Mouse (Mus musculus) CH12.LX (cell line): ENCODE results near the gene Gemin2. TPM values are rescaled to one million over a fixed set of nuclear protein-coding genes. Genes with fewer than 3 reads are reported as not detected.

ENCODE experiments used
- DNase-seq: peaks from one replicate; pipeline ENCODE4 v3.0.0-alpha.2; 2013; ENCODE audit errors: extremely low read depth
- H3K27ac ChIP-seq: 2 replicates; pipeline ENCODE4 v1.5.1; 2012; ENCODE audit warnings: low read depth, mild to moderate bottlenecking, control low read depth, moderate library complexity; ENCODE audit not compliant: insufficient read depth
- H3K27me3 ChIP-seq: replicated peaks from 2 replicates; pipeline ENCODE3; 2012; ENCODE audit warnings: inconsistent platforms
- H3K36me3 ChIP-seq, 2 experiments: replicated peaks in 1 of 2; 2 replicates each; pipeline versions ENCODE3 to v1.6.1; 2012; ENCODE audit warnings: inconsistent platforms in 1 of 2, low read length in 1 of 2, mild to moderate bottlenecking in 1 of 2, mixed read lengths in 1 of 2, moderate library complexity in 1 of 2; ENCODE audit not compliant: control insufficient read depth in 1 of 2, insufficient read depth in 1 of 2
- H3K4me1 ChIP-seq, 2 experiments: 2 replicates each; pipeline ENCODE4 v1.6.1; 2012; ENCODE audit warnings: inconsistent platforms in 1 of 2, moderate library complexity in 1 of 2; ENCODE audit not compliant: insufficient read depth in 2 of 2, control insufficient read depth in 1 of 2
- H3K4me2 ChIP-seq: 2 replicates; pipeline ENCODE4 v1.6.1; 2012; ENCODE audit warnings: low read depth, mild to moderate bottlenecking, control low read depth; ENCODE audit not compliant: poor library complexity, insufficient read depth, severe bottlenecking
- H3K4me3 ChIP-seq, 3 experiments: fragments of 150-350 bp in 1 of 3; sonication (generic) in 1 of 3; replicated peaks in 1 of 3; 2 replicates each; pipeline versions ENCODE3 to v1.5.1; 2011 to 2012; ENCODE audit warnings: low read depth in 2 of 3, low read length in 2 of 3, mild to moderate bottlenecking in 2 of 3, moderate library complexity in 2 of 3, control low read depth in 1 of 3, improper control_type of control experiment in 1 of 3, inconsistent platforms in 1 of 3, mixed read lengths in 1 of 3; ENCODE audit not compliant: poor library complexity in 1 of 3
- H3K79me2 ChIP-seq: replicated peaks from 2 replicates; pipeline ENCODE4 v1.6.1; 2012; ENCODE audit warnings: mild to moderate bottlenecking, moderate library complexity; ENCODE audit not compliant: control insufficient read depth, poor library complexity, insufficient read depth, severe bottlenecking; ENCODE audit errors: extremely low read depth
- H3K9ac ChIP-seq: 2 replicates; pipeline ENCODE4 v1.6.1; 2012; ENCODE audit warnings: low read depth, mild to moderate bottlenecking, control low read depth, moderate library complexity; ENCODE audit not compliant: insufficient read depth
- H3K9me3 ChIP-seq: replicated peaks from 2 replicates; pipeline ENCODE3; 2012; ENCODE audit warnings: low read length, inconsistent platforms, mixed read lengths
- ELF1 ChIP-seq: IDR thresholded peaks from 2 replicates; pipeline ENCODE4 v1.6.1; 2014; ENCODE audit warnings: low read depth, mild to moderate bottlenecking, inconsistent platforms, low read length, improper control_type of control experiment
- ETS1 ChIP-seq: conservative IDR thresholded peaks from 2 replicates; pipeline ENCODE4 v1.6.1; 2012; ENCODE audit warnings: low read depth, mild to moderate bottlenecking, inconsistent platforms, low read length, improper control_type of control experiment, moderate library complexity
- HCFC1 ChIP-seq: IDR thresholded peaks from 2 replicates; pipeline ENCODE4 v1.6.1; 2012; ENCODE audit warnings: low read depth, mild to moderate bottlenecking, inconsistent platforms, low read length, improper control_type of control experiment
- IRF4 ChIP-seq: IDR thresholded peaks from 2 replicates; pipeline ENCODE4 v1.6.1; 2014; ENCODE audit warnings: low read depth, mild to moderate bottlenecking, inconsistent platforms, low read length, improper control_type of control experiment
- JUND ChIP-seq: conservative IDR thresholded peaks from 2 replicates; pipeline ENCODE4 v1.6.1; 2011; ENCODE audit warnings: low read depth, low read length, improper control_type of control experiment
- KAT2A ChIP-seq: IDR thresholded peaks from 2 replicates; pipeline ENCODE4 v1.6.1; 2012; ENCODE audit warnings: low read length, improper control_type of control experiment, inconsistent platforms; ENCODE audit not compliant: insufficient replicate concordance
- MAFK ChIP-seq: IDR thresholded peaks from 2 replicates; pipeline ENCODE4 v1.6.1; 2011; ENCODE audit warnings: low read length, improper control_type of control experiment; ENCODE audit not compliant: insufficient replicate concordance
- MAX ChIP-seq: IDR thresholded peaks from 2 replicates; pipeline ENCODE4 v1.6.1; 2011; ENCODE audit warnings: low read length, improper control_type of control experiment
- NELFE ChIP-seq: IDR thresholded peaks from 2 replicates; pipeline ENCODE4 v1.6.1; 2011; ENCODE audit warnings: low read depth, low read length, improper control_type of control experiment
- PAX5 ChIP-seq: IDR thresholded peaks from 2 replicates; pipeline ENCODE4 v1.6.1; 2012; ENCODE audit warnings: low read length, inconsistent platforms, mixed read lengths
- POLR2A ChIP-seq: IDR thresholded peaks from 2 replicates; pipeline ENCODE4 v1.6.1; 2011; ENCODE audit warnings: low read depth, mild to moderate bottlenecking, improper control_type of control experiment, low read length
- SIN3A ChIP-seq: IDR thresholded peaks from 2 replicates; pipeline ENCODE4 v1.6.1; 2012; ENCODE audit warnings: low read length, improper control_type of control experiment, inconsistent platforms
- TBP ChIP-seq: conservative IDR thresholded peaks from 2 replicates; pipeline ENCODE4 v1.6.1; 2011; ENCODE audit warnings: low read depth, low read length, improper control_type of control experiment
- TCF12 ChIP-seq: IDR thresholded peaks from 2 replicates; pipeline ENCODE4 v1.6.1; 2014; ENCODE audit warnings: low read depth, mild to moderate bottlenecking, inconsistent platforms, low read length, improper control_type of control experiment
- USF1 ChIP-seq: IDR thresholded peaks from 2 replicates; pipeline ENCODE4 v1.6.1; 2014; ENCODE audit warnings: low read depth, mild to moderate bottlenecking, inconsistent platforms, low read length, improper control_type of control experiment
- USF2 ChIP-seq: conservative IDR thresholded peaks from 2 replicates; pipeline ENCODE4 v1.6.1; 2011; ENCODE audit warnings: low read depth, low read length, improper control_type of control experiment
- ZKSCAN1 ChIP-seq: IDR thresholded peaks from 2 replicates; pipeline ENCODE4 v1.6.1; 2012; ENCODE audit warnings: low read depth, inconsistent platforms, low read length, improper control_type of control experiment, borderline replicate concordance
- ZNF384 ChIP-seq: IDR thresholded peaks from 2 replicates; pipeline ENCODE4 v1.6.1; 2012; ENCODE audit warnings: low read depth, low read length, improper control_type of control experiment, inconsistent platforms
- dilution Hi-C: fragments of 300-500 bp; cut with MboI; formaldehyde crosslinking; loops from 2 replicates; pipeline ENCODE4 v1.14.3; 2020; ENCODE audit warnings: low sequenced_read_pairs; ENCODE audit not compliant: extremely low pct_unique_long_range_greater_than_20kb, extremely low pct_ligation_motif_present
- in situ Hi-C: fragments of 300-500 bp; cut with MboI; formaldehyde crosslinking; loops from 3 replicates; pipeline ENCODE4 v1.14.3; 2019; ENCODE audit warnings: low sequenced_read_pairs, low pct_ligation_motif_present, low pct_unique_long_range_greater_than_20kb, mixed read lengths
- polyA plus RNA-seq: library from polyadenylated mRNA; unstranded; fragments of >175 nt; gene quantifications from 2 replicates; pipeline ENCODE4 v1.2.1, GENCODE M21; 2012; ENCODE audit warnings: low read depth; ENCODE audit not compliant: insufficient read length
- total RNA-seq, 2 experiments: library from RNA; depleted of rRNA; stranded (reverse); fragments of 300-350 nt in 1 of 2; fragments of >200 nt in 1 of 2; gene quantifications; 2 replicates each; pipeline ENCODE4 v1.2.3; 2012 to 2014

The Gemin2 gene
- total and polyA plus RNA-seq, 3 experiments, result 19.6 to 36.7 (median 23.8) TPM

- no peak for DNase-seq
- H3K4me1 ChIP-seq, result no peaks in the 10 kb centered on the region
- no peak overlapping the region for H3K27ac ChIP-seq
- no peak overlapping the region for H3K4me2 ChIP-seq
- no peak overlapping the region for H3K9ac ChIP-seq
- no peak overlapping the region for H3K4me3 ChIP-seq
- TF ChIP-seq JUND (no peak), ETS1 (no peak), MAX (no peak), ELF1 (no peak), IRF4 (no peak)
- dilution Hi-C loops, result no loop called here
- in situ Hi-C loops, result no loop called here
- H3K9me3 ChIP-seq, result no peaks in the 10 kb centered on the region
- H3K79me2 ChIP-seq, result no peaks in the 10 kb centered on the region
- peaks cover 10 to 48% of the 10 kb centered on the region in 2 experiments for H3K36me3 ChIP-seq
- H3K27me3 ChIP-seq, result no peaks in the 10 kb centered on the region
These were observed 63.8 kb downstream of the Gemin2 start for GRCm38 (mm10) chr12:59076996-59077395.

GRCm38 (mm10) chr12:59077883-59078282 lies 64.7 kb downstream of the Gemin2 start:
- H3K4me1 ChIP-seq, result no peaks in the 10 kb centered on the region
- no peaks in the 10 kb centered on the region for H3K27me3 ChIP-seq
- H3K27ac ChIP-seq, result no peak overlapping the region
- no peak for DNase-seq
- H3K36me3 ChIP-seq, result peaks cover 3 to 40% of the 10 kb centered on the region in 2 experiments
- no peak overlapping the region for H3K4me3 ChIP-seq
- in situ Hi-C loops (no loop called here), dilution Hi-C loops (no loop called here)
- H3K9ac ChIP-seq, result no peak overlapping the region
- H3K79me2 ChIP-seq, result no peaks in the 10 kb centered on the region
- TF ChIP-seq ELF1 (no peak), USF2 (no peak), ZNF384 (no peak), TCF12 (no peak), SIN3A (no peak), HCFC1 (no peak), IRF4 (no peak), NELFE (no peak), ETS1 (no peak), MAX (no peak), MAFK (no peak), KAT2A (no peak), USF1 (no peak), POLR2A (no peak), PAX5 (no peak), TBP (no peak), ZKSCAN1 (no peak)
- H3K9me3 ChIP-seq, result no peaks in the 10 kb centered on the region
- H3K4me2 ChIP-seq, result no peak overlapping the region

Other genes with a start within 250 kb of the Gemin2 start
- gene Sec23a, start 1.4 kb upstream of the Gemin2 start, total RNA-seq (2012; rRNA removed), result 17.6 and 18.0 TPM in 2 replicates
- gene Sec23a, start 1.4 kb upstream of the Gemin2 start, total RNA-seq (2014; rRNA removed), result 24.7 and 26.9 TPM in 2 replicates
- gene Sec23a, start 1.4 kb upstream of the Gemin2 start, polyA plus RNA-seq, result 10.4 and 12.3 TPM in 2 replicates
- 40.9 and 46.6 TPM in 2 replicates for gene Trappc6b, start 48.1 kb downstream of the Gemin2 start, total RNA-seq (2012; rRNA removed)
- gene Trappc6b, start 48.1 kb downstream of the Gemin2 start, total RNA-seq (2014; rRNA removed), result 42.6 and 47.0 TPM in 2 replicates
- gene Trappc6b, start 48.1 kb downstream of the Gemin2 start, polyA plus RNA-seq, result 67.8 and 72.7 TPM in 2 replicates
- 33.6 and 46.0 TPM in 2 replicates for gene Pnn, start 53.5 kb downstream of the Gemin2 start, total RNA-seq (2012; rRNA removed)
- gene Pnn, start 53.5 kb downstream of the Gemin2 start, total RNA-seq (2014; rRNA removed), result 31.9 and 32.5 TPM in 2 replicates
- gene Pnn, start 53.5 kb downstream of the Gemin2 start, polyA plus RNA-seq, result 132 and 171 TPM in 2 replicates
- gene Mia2, start 82.4 kb downstream of the Gemin2 start, total RNA-seq (2012; rRNA removed), result 61.2 and 68.1 TPM in 2 replicates
- gene Mia2, start 82.4 kb downstream of the Gemin2 start, total RNA-seq (2014; rRNA removed), result 99.2 and 107 TPM in 2 replicates
- gene Mia2, start 82.4 kb downstream of the Gemin2 start, polyA plus RNA-seq, result 162 and 176 TPM in 2 replicates
- gene Fbxo33, start 206.3 kb downstream of the Gemin2 start, total RNA-seq (2012; rRNA removed), result 19.5 and 19.9 TPM in 2 replicates
- gene Fbxo33, start 206.3 kb downstream of the Gemin2 start, total RNA-seq (2014; rRNA removed), result 31.6 and 32.8 TPM in 2 replicates
- gene Fbxo33, start 206.3 kb downstream of the Gemin2 start, polyA plus RNA-seq, result 9.5 and 10.3 TPM in 2 replicates